Mouse (Mus musculus) ES-E14 (cell line): ENCODE measurements around the gene Lgals1.

ENCODE experiments used
- CHD2 ChIP-seq: IDR thresholded peaks from 2 replicates; pipeline ENCODE4 v1.6.1; 2014; ENCODE audit warnings: mild to moderate bottlenecking, low read depth, low read length, inconsistent platforms
- HCFC1 ChIP-seq: IDR thresholded peaks from 2 replicates; pipeline ENCODE4 v1.6.1; 2012; ENCODE audit warnings: low read length, inconsistent platforms, borderline replicate concordance; ENCODE audit not compliant: insufficient read depth
- MAFK ChIP-seq: IDR thresholded peaks from 2 replicates; pipeline ENCODE4 v1.6.1; 2014; ENCODE audit warnings: mild to moderate bottlenecking, low read depth, low read length, inconsistent platforms; ENCODE audit not compliant: insufficient read depth
- ZC3H11A ChIP-seq: IDR thresholded peaks from 2 replicates; pipeline ENCODE4 v1.6.1; 2012; ENCODE audit warnings: low read depth, mild to moderate bottlenecking, inconsistent platforms, low read length, borderline replicate concordance
- ZNF384 ChIP-seq: IDR thresholded peaks from 2 replicates; pipeline ENCODE4 v1.6.1; 2012; ENCODE audit warnings: low read depth, low read length, inconsistent platforms

DNA sequence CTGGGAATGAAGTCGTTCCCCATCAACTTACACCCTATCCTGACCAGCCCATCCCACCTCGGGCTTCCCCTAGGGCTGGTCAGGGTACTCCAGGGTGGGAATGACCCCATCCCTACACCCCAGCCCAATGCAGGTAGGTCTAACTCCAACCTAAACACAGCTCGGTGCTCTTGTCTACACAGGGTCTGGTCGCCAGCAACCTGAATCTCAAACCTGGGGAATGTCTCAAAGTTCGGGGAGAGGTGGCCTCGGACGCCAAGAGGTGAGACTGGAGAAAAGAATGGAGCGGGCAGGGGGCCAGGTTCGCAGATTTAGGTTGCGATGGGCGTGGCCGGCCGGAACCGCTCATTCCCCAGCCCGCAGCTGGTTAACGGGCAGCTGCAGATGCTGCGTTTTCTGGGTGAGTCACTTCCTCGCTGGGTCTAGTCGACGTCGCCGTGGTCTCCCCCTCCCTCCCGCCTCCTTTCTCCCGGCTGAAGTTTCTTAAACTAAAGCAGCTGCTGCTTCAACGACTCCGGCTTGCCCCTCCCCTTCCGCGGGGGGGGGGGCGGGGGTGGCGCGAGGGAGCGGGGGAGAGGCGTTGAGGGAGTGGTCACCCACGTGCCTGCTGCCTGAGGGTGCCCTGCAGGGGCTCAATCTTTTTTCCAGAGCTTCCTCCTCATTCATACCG, 1.4 kb downstream of the Lgals1 start:
- TF ChIP-seq ZNF384: no peak
- TF ChIP-seq MAFK: no peak
- no peak for TF ChIP-seq CHD2
- no peak for TF ChIP-seq ZC3H11A
- TF ChIP-seq HCFC1: no peak
